Mouse (Mus musculus) forebrain, postnatal 0 days (tissue): ENCODE results near the gene Mucl3. TPM values are rescaled to one million over a fixed set of nuclear protein-coding genes. Genes with fewer than 3 reads are reported as not detected.

ENCODE experiments used
- ATAC-seq: fragments of 200-750 bp; cut with Nextera tagmentation; 2 replicates; pipeline ENCODE4 v1.8.0; 2017; ENCODE audit warnings: mild to moderate bottlenecking, moderate library complexity
- DNase-seq: peaks from one replicate; pipeline ENCODE4 v3.0.0-alpha.2; 2015
- H3K27ac ChIP-seq: fragments of 300-500 bp; sonication (generic); 2 replicates; pipeline ENCODE4 v1.5.1; 2014; ENCODE audit warnings: low read depth, mild to moderate bottlenecking, antibody characterized with exemption, low read length, moderate library complexity, mixed read lengths
- H3K27me3 ChIP-seq: fragments of 300-500 bp; sonication (generic); 2 replicates; pipeline ENCODE4 v1.6.1; 2014; ENCODE audit warnings: mild to moderate bottlenecking, low read length, mixed read lengths; ENCODE audit not compliant: insufficient read depth
- H3K36me3 ChIP-seq: fragments of 300-500 bp; sonication (generic); 2 replicates; pipeline ENCODE4 v1.6.1; 2014; ENCODE audit warnings: mild to moderate bottlenecking, moderate library complexity; ENCODE audit not compliant: insufficient read depth
- H3K4me1 ChIP-seq: fragments of 300-500 bp; sonication (generic); 2 replicates; pipeline ENCODE4 v1.6.1; 2014; ENCODE audit warnings: antibody characterized with exemption; ENCODE audit not compliant: insufficient read depth
- H3K4me2 ChIP-seq: fragments of 300-500 bp; sonication (generic); 2 replicates; pipeline ENCODE4 v1.6.1; 2014; ENCODE audit warnings: low read depth, mild to moderate bottlenecking, moderate library complexity
- H3K4me3 ChIP-seq: fragments of 300-500 bp; sonication (generic); 2 replicates; pipeline ENCODE4 v1.5.1; 2014; ENCODE audit warnings: low read depth, low read length, mixed read lengths
- H3K9ac ChIP-seq: fragments of 300-500 bp; sonication (generic); 2 replicates; pipeline ENCODE4 v1.6.1; 2014; ENCODE audit warnings: mild to moderate bottlenecking
- H3K9me3 ChIP-seq: fragments of 300-500 bp; sonication (generic); 2 replicates; pipeline ENCODE4 v1.6.1; 2016; ENCODE audit warnings: low read length
- CTCF ChIP-seq: sonication (generic); IDR thresholded peaks from 2 replicates; pipeline ENCODE4 v1.5.1; 2016; ENCODE audit warnings: antibody characterized with exemption, control low read depth, low read depth
- WGBS: fragments of 180-500 bp; shearing (Covaris S2); extraction: QIAGEN DNeasy Blood & Tissue Kit; methylation state at CpG from one replicate; pipeline ENCODE4 v1.1.7; 2014; 5-methylcytosine and 5-hydroxymethylcytosine counted together
- polyA plus RNA-seq: library from polyadenylated mRNA; unstranded; fragments of >200 nt; fragmentation: Nextera tagmentation; extraction: Ambion mirVana; gene quantifications from 2 replicates; pipeline ENCODE4 v1.2.1, GENCODE M21; 2015
- total RNA-seq: library from RNA; depleted of rRNA; stranded (reverse); fragments of >200 nt; gene quantifications from 2 replicates; pipeline ENCODE4 v1.2.3, GENCODE M21; 2014; rRNA removed

Gene Mucl3
- total and polyA plus RNA-seq, 2 experiments from 2014 or later, result not detected

GRCm38 (mm10) chr17:35587291-35587690 is 56.2 kb downstream of the Mucl3 start:
- Histone ChIP-seq H3K27ac (no peak overlapping the region), H3K4me2 (no peak overlapping the region), H3K4me3 (no peak overlapping the region), H3K9ac (no peak overlapping the region), H3K9me3 (no peaks in the 10 kb centered on the region), H3K36me3 (no peaks in the 10 kb centered on the region), H3K27me3 (no peaks in the 10 kb centered on the region), H3K4me1 (no peaks in the 10 kb centered on the region)
- TF ChIP-seq CTCF, result no peak
- DNase-seq (no peak), ATAC-seq (no peak)
- WGBS, result 77% methylated on average over 1 of the region's 1 CpGs

Other genes starting within 250 kb of the Mucl3 start
- 0.15 and 0.43 TPM in 2 replicates for gene H2-Q6, start 218.8 kb downstream of the Mucl3 start, total RNA-seq
- gene H2-Q6, start 218.8 kb downstream of the Mucl3 start, polyA plus RNA-seq, result 0.47 and 0.80 TPM in 2 replicates
- gene H2-Q7, start 204.5 kb downstream of the Mucl3 start, total RNA-seq, result 1.7 and 2.4 TPM in 2 replicates
- gene H2-Q7, start 204.5 kb downstream of the Mucl3 start, polyA plus RNA-seq, result 1.6 and 3.2 TPM in 2 replicates
- 0.46 and 1.2 TPM in 2 replicates for gene H2-Q10, start 173.6 kb downstream of the Mucl3 start, total RNA-seq
- 0.29 and 0.40 TPM in 2 replicates for gene H2-Q10, start 173.6 kb downstream of the Mucl3 start, polyA plus RNA-seq
- gene Pou5f1, start 137.7 kb downstream of the Mucl3 start, total RNA-seq, result not detected in 2 replicates
- not detected in 2 replicates for gene Pou5f1, start 137.7 kb downstream of the Mucl3 start, polyA plus RNA-seq
- gene Tcf19, start 126.9 kb downstream of the Mucl3 start, total RNA-seq, result 10.7 and 20.8 TPM in 2 replicates
- gene Tcf19, start 126.9 kb downstream of the Mucl3 start, polyA plus RNA-seq, result 10.8 and 11.8 TPM in 2 replicates
- gene Cchcr1, start 126.6 kb downstream of the Mucl3 start, total RNA-seq, result 5.6 and 9.6 TPM in 2 replicates
- 2.5 and 3.2 TPM in 2 replicates for gene Cchcr1, start 126.6 kb downstream of the Mucl3 start, polyA plus RNA-seq
- gene Psors1c2, start 110.5 kb downstream of the Mucl3 start, total RNA-seq, result 0.54 and 0.76 TPM in 2 replicates
- 0.29 and 0.31 TPM in 2 replicates for gene Psors1c2, start 110.5 kb downstream of the Mucl3 start, polyA plus RNA-seq
- gene Cdsn, start 91.6 kb downstream of the Mucl3 start, total RNA-seq, result 0.43 TPM in 1 of 2 replicates, not detected in the other
- 0.18 and 0.20 TPM in 2 replicates for gene Cdsn, start 91.6 kb downstream of the Mucl3 start, polyA plus RNA-seq
- not detected in 2 replicates for gene 2300002M23Rik, start 76.2 kb downstream of the Mucl3 start, total RNA-seq
- gene 2300002M23Rik, start 76.2 kb downstream of the Mucl3 start, polyA plus RNA-seq, result not detected in 2 replicates
- not detected in 2 replicates for gene Sfta2, start 42.1 kb downstream of the Mucl3 start, total RNA-seq
- not detected in 2 replicates for gene Sfta2, start 42.1 kb downstream of the Mucl3 start, polyA plus RNA-seq
- not detected in 2 replicates for gene Gm9573, start 17.1 kb downstream of the Mucl3 start, total RNA-seq
- gene Gm9573, start 17.1 kb downstream of the Mucl3 start, polyA plus RNA-seq, result not detected in 2 replicates
- 29.5 and 42.0 TPM in 2 replicates for gene Vars2, start 23.9 kb upstream of the Mucl3 start, total RNA-seq
- gene Vars2, start 23.9 kb upstream of the Mucl3 start, polyA plus RNA-seq, result 8.5 and 10.4 TPM in 2 replicates
- 21.2 and 30.9 TPM in 2 replicates for gene Gtf2h4, start 30.0 kb upstream of the Mucl3 start, total RNA-seq
- 20.9 and 22.1 TPM in 2 replicates for gene Gtf2h4, start 30.0 kb upstream of the Mucl3 start, polyA plus RNA-seq
- gene Ddr1, start 60.9 kb upstream of the Mucl3 start, total RNA-seq, result 53.0 and 59.8 TPM in 2 replicates
- gene Ddr1, start 60.9 kb upstream of the Mucl3 start, polyA plus RNA-seq, result 37.3 and 51.2 TPM in 2 replicates
- 8.9 and 9.0 TPM in 2 replicates for gene Ier3, start 178.0 kb upstream of the Mucl3 start, total RNA-seq
- 13.0 and 13.1 TPM in 2 replicates for gene Ier3, start 178.0 kb upstream of the Mucl3 start, polyA plus RNA-seq
- gene Flot1, start 179.5 kb upstream of the Mucl3 start, total RNA-seq, result 90.4 and 103 TPM in 2 replicates
- 104 and 113 TPM in 2 replicates for gene Flot1, start 179.5 kb upstream of the Mucl3 start, polyA plus RNA-seq
- gene Tubb5, start 194.6 kb upstream of the Mucl3 start, total RNA-seq, result 3,707 and 3,724 TPM in 2 replicates
- 2,151 and 2,226 TPM in 2 replicates for gene Tubb5, start 194.6 kb upstream of the Mucl3 start, polyA plus RNA-seq
- gene Mdc1, start 197.8 kb upstream of the Mucl3 start, total RNA-seq, result 15.3 and 20.4 TPM in 2 replicates
- gene Mdc1, start 197.8 kb upstream of the Mucl3 start, polyA plus RNA-seq, result 3.0 and 4.4 TPM in 2 replicates
- gene Nrm, start 217.6 kb upstream of the Mucl3 start, total RNA-seq, result 6.1 and 9.7 TPM in 2 replicates
- 13.1 and 15.6 TPM in 2 replicates for gene Nrm, start 217.6 kb upstream of the Mucl3 start, polyA plus RNA-seq
- 29.5 and 38.9 TPM in 2 replicates for gene Ppp1r18, start 221.9 kb upstream of the Mucl3 start, total RNA-seq
- gene Ppp1r18, start 221.9 kb upstream of the Mucl3 start, polyA plus RNA-seq, result 22.3 and 23.3 TPM in 2 replicates
- 33.0 and 33.2 TPM in 2 replicates for gene Dhx16, start 236.1 kb upstream of the Mucl3 start, total RNA-seq
- gene Dhx16, start 236.1 kb upstream of the Mucl3 start, polyA plus RNA-seq, result 21.8 and 22.1 TPM in 2 replicates